Mouse (Mus musculus): ENCODE measurements around the gene Zscan21.

DNA sequence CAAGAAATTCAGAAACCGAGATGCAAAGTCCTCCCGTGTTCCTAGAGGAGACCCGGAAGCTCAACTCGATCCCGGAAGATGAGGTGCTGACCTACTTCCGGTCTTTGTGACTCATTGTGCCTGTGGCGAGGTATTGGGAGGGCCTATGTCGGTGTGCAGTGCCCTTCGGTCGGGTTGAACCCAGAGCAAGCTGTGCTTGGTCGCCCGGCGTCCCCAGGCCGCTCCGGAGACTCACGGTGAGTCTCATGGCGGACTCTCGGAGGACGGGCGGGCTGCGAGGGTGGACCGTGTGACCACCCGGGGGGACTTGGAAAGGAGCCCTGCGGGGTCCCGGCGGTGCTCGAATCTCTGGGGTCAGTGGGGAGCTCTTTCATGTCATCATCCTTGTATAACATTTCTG, 31.7 kb upstream of the Zscan21 start, which contains the start of gene Zkscan1:
- peak; percentile 85 for TF ChIP-seq POLR2A (IDR thresholded peaks at IDR 0.05; ENCODE audit: low read depth, low read length)
- TF ChIP-seq CTCF (conservative IDR thresholded peaks at IDR 0.05; ENCODE audit: insufficient read depth, insufficient read length, low read depth, low read length) = no peak

Data from kidney, adult 2 months (tissue).